Mouse (Mus musculus): Measurements from ENCODE around the gene Morn3.

The Morn3 gene

DNA sequence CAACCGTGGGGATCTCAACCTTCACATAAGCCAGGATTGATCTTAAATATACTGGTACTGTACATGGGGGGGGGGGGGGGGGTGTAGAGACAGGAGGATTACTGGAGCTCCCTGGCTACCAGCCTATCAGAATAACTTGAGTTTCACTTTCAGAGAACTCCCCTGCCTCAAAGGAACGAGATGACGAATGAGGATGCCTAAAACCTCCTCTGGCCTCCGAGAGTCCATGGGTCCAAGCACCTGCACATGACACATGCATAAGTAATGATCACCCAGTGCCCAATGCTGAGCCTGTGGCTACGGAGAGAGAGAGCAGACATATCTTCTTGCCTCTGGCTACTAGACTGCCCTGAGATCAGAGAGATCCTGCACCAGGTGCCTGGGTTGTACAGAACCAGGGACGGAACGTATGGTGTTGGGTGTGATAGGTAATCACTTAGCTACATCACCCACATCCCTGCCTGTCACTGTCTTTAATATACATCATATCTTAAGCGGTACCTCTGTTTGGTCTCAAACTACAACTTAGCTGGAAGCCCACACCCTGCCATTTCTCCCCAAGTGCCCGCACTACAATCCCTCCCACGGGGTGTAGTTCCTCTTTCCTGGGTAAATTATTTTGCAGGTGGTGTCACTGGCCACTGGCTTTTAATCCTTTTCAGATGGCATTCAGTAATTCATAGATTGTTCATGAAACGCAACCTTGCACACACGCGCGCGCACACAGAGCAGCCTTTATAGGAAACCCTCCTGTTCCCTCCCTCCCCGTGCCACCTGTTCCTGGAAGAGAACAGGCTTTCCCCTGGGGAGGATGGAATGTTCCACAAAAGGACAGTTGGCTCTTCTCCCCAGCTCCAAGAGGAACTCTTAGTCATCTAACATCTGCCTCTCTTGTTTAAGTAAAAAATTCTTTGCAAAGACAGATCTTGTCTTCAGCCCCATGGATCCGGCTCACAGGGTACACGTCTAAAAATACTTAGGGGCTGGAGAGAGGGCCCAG, 49.3 kb downstream of the Morn3 start:
- in situ Hi-C loops (cut with MboI, MseI): no loop called here

DNA sequence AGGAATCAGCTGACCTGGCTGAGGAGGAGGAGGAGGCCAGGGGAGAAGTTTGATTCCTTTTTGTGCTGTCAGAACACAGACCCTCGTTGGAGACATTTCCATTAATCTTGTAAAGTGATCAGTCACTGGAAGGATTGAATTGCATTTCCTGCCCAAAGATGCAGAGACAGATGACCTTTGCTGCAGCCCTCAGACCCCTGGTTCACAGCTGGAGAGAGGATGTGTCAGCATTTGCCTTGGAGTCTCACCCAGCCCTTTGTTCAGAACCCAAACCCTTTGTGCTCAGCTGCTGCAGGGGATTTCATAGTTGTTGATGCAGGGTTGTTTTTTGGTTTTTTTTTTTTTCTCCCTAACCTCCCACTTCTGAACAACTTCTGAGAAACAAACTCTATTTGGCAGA, 51.9 kb downstream of the Morn3 start:
- in situ Hi-C loops (cut with MboI, MseI): no loop called here

DNA sequence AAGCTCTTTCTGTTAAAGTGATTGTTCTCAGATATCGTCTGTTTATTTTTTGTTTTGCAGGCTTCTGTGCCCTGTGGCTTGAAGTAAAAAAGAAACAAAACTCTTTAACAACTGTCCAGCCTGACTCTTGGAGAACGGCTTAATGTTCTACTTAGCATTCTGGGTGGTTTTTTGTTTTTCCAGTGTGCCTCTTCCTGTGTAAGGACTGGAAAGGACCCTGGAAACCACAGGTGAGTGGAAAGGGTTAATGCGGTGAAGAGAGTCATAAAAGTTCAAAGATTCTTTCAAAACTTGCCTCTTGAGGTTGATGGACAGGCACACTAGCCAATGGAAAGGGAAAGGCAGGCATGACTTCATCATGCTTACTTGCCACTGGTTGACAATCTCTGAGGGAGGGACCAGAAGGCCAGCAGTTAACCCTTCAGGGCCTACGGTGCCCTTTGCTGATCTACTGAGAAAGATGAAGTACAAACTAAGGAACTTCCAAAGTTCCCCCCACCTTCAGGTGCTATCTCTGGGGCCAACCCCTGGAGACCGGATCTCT, 52.4 kb downstream of the Morn3 start:
- in situ Hi-C loops (cut with MboI, MseI): no loop called here

DNA sequence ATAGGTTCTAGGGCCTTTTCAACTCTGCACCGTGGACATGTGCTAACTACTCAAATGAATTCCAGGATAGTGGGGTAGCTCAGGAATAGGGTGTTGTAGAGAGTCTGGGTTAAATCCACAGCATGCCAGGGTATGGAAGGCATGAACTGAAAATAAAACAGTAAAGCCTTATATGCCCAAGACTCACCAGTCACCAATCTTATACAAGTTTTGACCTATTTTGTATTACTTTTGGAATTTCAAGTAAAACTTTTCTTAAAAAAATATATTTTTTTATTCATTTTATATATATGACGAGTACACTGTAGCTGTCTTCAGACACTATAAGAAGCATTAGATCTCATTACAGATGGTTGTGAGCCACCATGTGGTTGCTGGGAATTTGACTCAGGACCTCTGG, 53.0 kb downstream of the Morn3 start:
- in situ Hi-C loops (cut with MboI, MseI): no loop called here

DNA sequence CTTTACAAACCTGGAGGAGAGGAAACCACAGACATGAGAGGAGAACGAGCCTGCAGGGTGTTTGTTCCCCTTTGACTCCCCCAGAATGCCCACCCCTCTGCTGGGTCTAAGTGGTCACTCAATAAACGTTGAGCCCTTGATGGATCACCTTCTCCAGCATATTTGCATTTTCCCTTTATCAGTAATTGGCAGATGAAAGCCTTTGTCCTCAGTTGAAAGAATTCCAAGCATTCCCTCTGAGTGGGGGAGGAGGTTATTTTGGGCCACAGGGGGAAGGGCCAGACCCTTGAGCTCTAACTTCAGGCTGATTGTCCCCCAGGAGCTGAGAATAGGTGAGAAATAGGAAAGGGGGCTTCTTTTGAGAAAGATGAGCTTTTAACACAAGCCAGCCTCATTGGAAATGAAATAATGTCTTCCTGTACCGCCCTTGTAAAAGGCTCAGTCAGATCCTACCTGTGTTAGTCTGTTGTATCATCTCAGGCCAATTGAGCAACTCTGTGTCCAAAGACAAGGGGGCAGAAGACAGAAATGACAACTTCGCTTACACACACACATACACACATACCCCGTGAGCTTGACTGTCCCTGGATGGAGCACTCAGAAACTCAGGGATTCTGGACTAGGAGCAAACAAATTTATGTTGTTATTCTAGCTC, 55.3 kb downstream of the Morn3 start:
- in situ Hi-C loops (cut with MboI, MseI): no loop called here

DNA sequence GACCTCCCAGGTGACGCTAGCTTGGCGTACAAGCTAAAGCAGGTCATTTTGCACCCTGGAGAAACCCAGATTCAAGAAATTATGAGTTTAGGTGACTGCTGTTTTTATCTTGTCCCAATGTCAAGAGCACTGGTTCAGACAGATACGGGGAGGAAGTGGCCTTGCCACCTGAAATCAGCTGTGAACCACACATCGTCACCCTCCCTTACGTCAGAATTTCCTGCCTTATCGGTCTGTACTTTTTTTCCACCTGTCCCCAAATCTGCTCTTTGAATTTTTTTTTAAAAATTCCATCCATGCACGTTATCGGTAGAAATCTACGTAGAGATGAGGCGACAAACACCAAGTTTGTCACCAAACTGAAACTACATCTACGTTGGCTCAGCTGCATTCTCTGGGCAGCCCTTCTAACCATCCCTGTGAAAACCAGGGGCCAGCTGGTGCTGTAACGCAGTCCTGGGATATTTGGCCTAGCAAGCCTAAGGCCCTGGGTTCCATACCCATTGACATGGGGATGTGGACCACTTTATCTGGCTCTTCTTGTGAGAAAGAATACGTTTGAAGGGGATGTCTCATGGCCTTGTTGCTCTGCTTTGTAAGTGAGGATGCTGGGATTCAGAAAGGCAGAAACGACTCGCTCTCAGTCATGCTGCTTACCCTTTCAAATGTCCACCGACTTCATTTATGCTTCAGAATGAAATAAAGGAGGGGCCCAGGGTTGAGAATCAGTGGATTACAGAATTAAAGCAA, 56.2 kb downstream of the Morn3 start:
- in situ Hi-C loops (cut with MboI, MseI): no loop called here

DNA sequence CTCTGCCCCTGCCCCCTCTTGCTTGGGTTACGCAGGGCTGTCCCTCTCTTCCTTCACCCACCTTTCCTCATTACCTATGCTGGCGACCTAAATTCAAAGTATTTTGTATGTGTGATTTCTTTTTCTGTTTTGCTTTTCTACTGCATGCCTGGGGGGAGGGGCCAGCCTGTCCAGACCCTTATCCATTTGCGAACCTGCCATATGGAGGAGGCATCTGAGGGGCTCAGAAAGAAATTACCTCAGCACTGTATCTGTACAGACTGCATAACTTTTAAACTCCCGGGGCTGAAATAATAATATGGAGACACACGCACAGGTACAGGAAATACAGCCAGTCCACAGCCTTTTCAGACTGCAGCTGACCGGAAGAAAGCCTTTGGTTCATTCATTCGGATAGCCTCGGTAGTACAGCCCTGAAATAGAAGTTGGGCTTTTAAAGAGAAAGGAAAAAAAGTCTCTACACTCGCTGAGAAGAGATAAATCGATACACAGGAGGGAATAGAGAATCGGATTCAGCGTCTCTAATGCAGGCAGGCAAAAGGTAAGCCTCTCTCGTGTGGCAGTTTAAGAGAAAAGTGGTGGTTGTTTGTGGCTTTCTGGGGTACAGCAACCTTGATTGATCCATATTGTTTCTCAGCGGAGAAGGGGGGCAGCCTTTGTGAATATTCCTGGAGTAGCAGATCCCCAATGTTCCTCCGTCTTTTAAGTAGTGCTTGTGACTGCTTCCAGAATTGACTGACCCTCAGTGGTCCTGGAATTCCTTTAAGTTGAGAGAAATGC, 57.1 kb downstream of the Morn3 start, which contains the start of gene Kdm2b:
TSS of gene Kdm2b (minus strand) at position 273 of the 780 bp plus-strand sequence.
- in situ Hi-C loops (cut with MboI, MseI): loop anchor here in 1 of 2 experiments (10.0 kb wide), 1 partner anchor 155 kb away; the partner anchor contains the start of gene Setd1b

DNA sequence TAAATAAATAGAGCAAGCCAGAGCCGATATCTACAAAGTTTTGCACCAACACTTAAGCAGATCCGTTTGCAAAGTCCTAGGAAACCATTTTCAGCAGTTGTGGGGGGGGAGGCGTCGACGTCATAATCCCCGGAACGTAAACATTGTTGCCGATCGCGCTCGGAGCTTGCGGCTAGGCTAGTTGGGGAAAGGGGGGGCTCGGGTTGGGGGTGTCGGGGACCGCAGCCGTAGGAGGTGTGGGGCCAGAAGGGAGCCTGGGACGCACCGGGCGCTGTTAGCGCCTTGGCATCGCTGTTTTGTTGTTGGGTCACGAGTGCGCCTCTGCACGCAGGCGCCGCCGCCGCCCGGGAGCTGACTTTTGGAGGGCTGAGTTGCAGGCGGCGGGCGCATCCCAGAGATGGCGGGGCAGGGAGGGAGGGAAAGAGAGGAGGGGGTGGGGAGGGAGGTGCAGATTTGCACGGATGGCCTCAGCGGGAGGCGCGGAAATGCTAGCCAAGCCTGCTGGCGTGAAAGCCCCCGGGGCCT, 57.8 kb downstream of the Morn3 start:
- in situ Hi-C loops (cut with MboI, MseI): loop anchor here in 1 of 2 experiments (10.0 kb wide), 1 partner anchor 156 kb away; the partner anchor contains the start of gene Setd1b

DNA sequence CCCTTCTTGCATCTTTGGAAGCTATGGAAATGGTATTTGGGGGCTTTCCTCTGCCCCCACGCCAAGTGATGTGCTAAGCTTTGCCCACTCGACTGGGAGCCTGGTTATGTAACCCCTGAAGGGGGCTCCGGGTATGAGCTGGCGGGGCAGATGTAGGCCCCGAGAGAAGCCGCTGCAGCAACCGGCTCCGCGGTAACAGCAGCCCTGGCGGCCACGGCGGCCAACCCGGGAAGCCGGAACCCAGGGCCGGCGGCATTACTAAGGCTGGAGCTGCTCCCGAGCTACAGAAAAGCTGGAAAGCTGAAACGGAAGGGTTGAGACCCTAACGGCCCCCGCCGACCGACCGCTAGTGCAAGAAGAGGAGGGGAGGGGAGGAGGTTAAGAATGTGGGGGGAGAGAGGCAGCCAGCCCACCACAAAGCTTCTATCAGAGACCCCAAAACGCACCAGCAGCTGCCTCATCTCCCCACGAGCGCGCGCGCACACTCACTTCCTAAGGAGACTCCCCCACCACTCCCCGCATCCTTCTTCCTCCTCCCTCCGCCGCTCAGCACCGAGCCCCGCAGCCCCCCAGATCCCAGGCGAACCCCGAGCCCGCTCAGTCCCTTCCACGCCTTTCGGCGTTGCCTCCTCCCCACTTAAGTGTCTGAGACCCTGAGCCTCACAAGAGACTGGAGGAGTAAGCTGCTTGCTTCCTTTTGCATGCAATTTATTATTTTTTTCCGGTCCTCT, 58.6 kb downstream of the Morn3 start:
- in situ Hi-C loops (cut with MboI, MseI): loop anchor here in 1 of 2 experiments (10.0 kb wide), 1 partner anchor 157 kb away; the partner anchor contains the start of gene Setd1b

DNA sequence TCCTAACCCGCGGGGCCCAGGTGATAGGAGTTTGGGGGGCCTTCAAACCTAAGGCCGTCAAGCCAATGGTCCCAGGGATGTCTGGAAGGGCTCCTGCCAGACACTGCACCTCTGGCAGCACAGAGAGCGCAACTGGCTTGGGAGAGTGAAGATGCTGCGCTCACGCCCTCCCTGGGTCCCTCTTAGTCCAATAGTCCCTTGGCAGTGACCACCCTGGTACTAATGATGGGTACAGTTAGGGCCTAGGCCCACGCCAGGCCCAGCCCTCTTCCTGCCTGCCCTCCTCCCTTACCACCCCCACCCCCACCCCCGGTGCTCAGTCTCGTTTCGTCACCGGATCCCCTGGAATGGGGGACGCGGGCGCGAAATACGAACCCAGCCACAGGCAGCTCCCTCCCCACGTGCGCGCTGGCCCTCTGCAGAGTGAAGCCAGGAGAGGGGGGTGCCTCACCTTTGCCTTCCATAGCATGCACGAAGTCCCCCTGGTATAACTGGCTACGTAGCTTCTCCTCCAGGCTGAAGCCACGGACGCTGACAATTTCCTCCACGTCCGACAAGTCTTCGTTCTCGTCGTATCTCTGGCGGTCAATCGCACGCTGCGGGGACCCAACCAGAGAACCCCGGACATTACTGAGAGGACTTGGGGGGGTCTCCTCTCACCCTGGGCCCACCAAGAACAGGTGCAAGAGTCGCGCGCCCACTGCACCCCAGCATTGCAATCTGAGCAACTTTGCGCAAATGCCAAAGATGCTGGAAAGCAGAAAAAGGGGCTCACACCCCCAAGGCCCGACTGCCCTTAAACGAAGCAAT, 59.4 kb downstream of the Morn3 start:
- in situ Hi-C loops (cut with MboI, MseI): loop anchor here in 1 of 2 experiments (10.0 kb wide), 1 partner anchor 157 kb away; the partner anchor contains the start of gene Setd1b

DNA sequence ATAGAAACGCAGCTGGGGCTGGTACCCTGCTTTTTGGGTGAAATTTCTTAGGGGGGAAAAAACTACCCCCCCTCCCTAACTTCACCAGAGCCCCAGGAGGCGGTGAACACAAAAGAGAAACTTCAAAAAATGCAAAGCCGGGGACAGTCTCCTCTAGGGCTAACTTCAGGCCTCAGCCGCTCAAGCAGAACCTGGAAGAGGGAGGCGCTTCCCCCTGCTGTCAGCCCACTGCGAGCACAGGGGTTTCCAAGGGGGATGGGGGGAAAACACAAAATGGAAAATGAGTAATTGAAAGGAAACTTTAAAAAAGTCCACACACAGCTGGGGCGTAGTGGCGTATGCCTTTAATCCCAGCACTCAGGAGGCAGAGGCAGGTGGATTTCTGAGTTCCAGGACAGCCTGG, 60.7 kb downstream of the Morn3 start:
- in situ Hi-C loops (cut with MboI, MseI): loop anchor here in 1 of 2 experiments (10.0 kb wide), 1 partner anchor 159 kb away; the partner anchor contains the start of gene Setd1b

Data from T-helper 17 cell (primary cell).